Mouse (Mus musculus): ENCODE measurements around the gene Lcat.

- TF ChIP-seq CTCF (IDR thresholded peaks at IDR 0.05 in 2 of 3, conservative IDR thresholded peaks at IDR 0.05 in 1 of 3; ENCODE audit: control insufficient read depth in 1 of 3, insufficient read depth in 1 of 3, low read depth in 2 of 3, low read length in 3 of 3, poor library complexity in 1 of 3, severe bottlenecking in 1 of 3) (peak; percentile 50 to 69 (median 68)), ELF1 (IDR thresholded peaks at IDR 0.05; ENCODE audit: low read depth, low read length) (no peak), GABPA (IDR thresholded peaks at IDR 0.05; ENCODE audit: low read depth, low read length) (no peak), MEF2A (IDR thresholded peaks at IDR 0.05; ENCODE audit: extremely low read depth, insufficient replicate concordance, low read depth, low read length, poor library complexity, severe bottlenecking) (no peak), MXI1 (IDR thresholded peaks at IDR 0.05; ENCODE audit: low read depth, low read length) (no peak), TCF12 (IDR thresholded peaks at IDR 0.05; ENCODE audit: low read depth, low read length) (no peak), POLR2A (IDR thresholded peaks at IDR 0.05; ENCODE audit: control insufficient read depth in 1 of 2, insufficient read depth in 1 of 2, low read depth in 1 of 2, low read length in 2 of 2, poor library complexity in 1 of 2) (no peak), HCFC1 (IDR thresholded peaks at IDR 0.05; ENCODE audit: low read depth, low read length) (no peak), ZNF384 (IDR thresholded peaks at IDR 0.05; ENCODE audit: low read depth, low read length) (no peak), POLR2AphosphoS5 (IDR thresholded peaks at IDR 0.05; ENCODE audit: borderline replicate concordance, low read depth, low read length) (no peak)
Measured at GRCm38 (mm10) chr8:105892432-105892831, 50.8 kb downstream of the Lcat start.
